Mouse (Mus musculus) macrophage (primary cell): Measurements from ENCODE around the gene Cpsf4l. TPM values are rescaled to one million over a fixed set of nuclear protein-coding genes. Genes with fewer than 3 reads are reported as not detected.
"Not testable (repeated sequence)": the region's sequence is repeated elsewhere in the genome, so short reads cannot be mapped to it uniquely, and the experiment has no call there.

ENCODE experiments used
- H3K27ac ChIP-seq: fragments of 350-480 bp; formaldehyde crosslinking; 2 replicates; pipeline ENCODE4 v1.9.0; 2021
- H3K36me3 ChIP-seq: fragments of 350-480 bp; formaldehyde crosslinking; 2 replicates; pipeline ENCODE4 v1.9.0; 2021; ENCODE audit errors: inconsistent target
- H3K4me3 ChIP-seq: fragments of 350-480 bp; formaldehyde crosslinking; 2 replicates; pipeline ENCODE4 v1.9.0; 2021; ENCODE audit errors: inconsistent target
- H3K79me2 ChIP-seq: fragments of 350-480 bp; formaldehyde crosslinking; 2 replicates; pipeline ENCODE4 v1.9.0; 2021; ENCODE audit errors: inconsistent target
- WGBS: methylation state at CpG from one replicate; pipeline ENCODE4 v1.1.7; 2026; ENCODE audit warnings: inconsistent platforms; ENCODE audit not compliant: missing documents; 5-methylcytosine and 5-hydroxymethylcytosine counted together
- polyA plus RNA-seq: library from polyadenylated mRNA; stranded (reverse); fragments of 250-400 nt; gene quantifications from 3 replicates; pipeline ENCODE4 v1.2.4, GENCODE M21; 2018; ENCODE audit warnings: inconsistent platforms

The Cpsf4l gene
- polyA plus RNA-seq, 1 experiment from 2014 or later: not detected

GRCm38 (mm10) chr11:113677378-113677777 lies 32.4 kb downstream of the Cpsf4l start:
- H3K79me2 ChIP-seq: peaks cover 100% of the 10 kb centered on the region
- H3K27ac ChIP-seq: no peak overlapping the region
- 100% methylated on average over 2 of the region's 2 CpGs for WGBS
- no peak overlapping the region for H3K4me3 ChIP-seq
- peaks cover 25% of the 10 kb centered on the region; the same call in 1 of the 2 replicates for H3K36me3 ChIP-seq

DNA sequence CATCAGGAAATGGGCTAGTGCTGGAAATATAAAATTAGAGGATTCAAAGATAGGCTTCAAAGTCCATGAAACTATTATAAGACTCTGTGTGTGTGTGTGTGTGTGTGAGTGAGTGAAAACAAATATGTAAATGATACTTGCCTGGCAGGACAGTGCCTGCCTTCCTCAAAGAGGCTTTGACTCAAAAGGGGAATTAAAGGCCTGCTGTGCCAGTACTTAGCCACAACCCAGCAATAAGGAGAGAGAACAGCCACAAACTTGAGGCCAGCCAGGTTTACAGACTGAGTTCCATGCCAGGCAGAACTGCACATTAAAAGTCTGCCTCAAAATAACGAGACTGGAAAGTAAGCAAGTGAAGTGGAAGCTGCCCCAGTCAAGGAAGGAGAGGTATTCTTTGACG lies 33.0 kb downstream of the Cpsf4l start:
- peaks cover 25% of the 10 kb centered on the region; the same call in 1 of the 2 replicates for H3K36me3 ChIP-seq
- WGBS: 66% methylated on average over 2 of the region's 2 CpGs
- no peak overlapping the region for H3K27ac ChIP-seq
- peaks cover 100% of the 10 kb centered on the region for H3K79me2 ChIP-seq
- no peak overlapping the region for H3K4me3 ChIP-seq

- Histone ChIP-seq H3K79me2 (peaks cover 100% of the 10 kb centered on the region), H3K27ac (no peak overlapping the region), H3K4me3 (no peak overlapping the region), H3K36me3 (peaks cover 25% of the 10 kb centered on the region; the same call in 1 of the 2 replicates)
- WGBS: 99% methylated on average over 5 of the region's 5 CpGs
Measured at GRCm38 (mm10) chr11:113674595-113674994, 35.2 kb downstream of the Cpsf4l start.

DNA sequence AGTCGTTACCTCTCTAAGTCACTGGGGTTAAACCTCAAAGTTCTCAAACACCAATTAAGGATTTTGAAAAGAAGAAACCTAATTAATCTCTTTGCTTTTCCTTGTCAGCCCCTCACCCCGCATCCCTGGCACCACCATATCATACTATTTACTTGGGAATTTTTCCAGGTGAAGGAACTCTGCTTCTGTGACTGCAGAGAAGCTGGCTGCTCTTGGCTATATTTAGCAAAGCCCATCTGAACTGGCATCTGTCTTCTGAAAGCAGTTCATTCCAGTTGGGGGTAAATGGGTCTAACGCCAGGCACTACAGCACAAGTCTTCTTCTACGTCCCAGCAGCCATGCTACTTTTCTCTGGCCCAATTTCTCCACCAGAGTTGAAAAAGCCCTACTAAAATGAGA lies 36.2 kb downstream of the Cpsf4l start:
- WGBS: 97% methylated on average over 4 of the region's 4 CpGs
- H3K36me3 ChIP-seq: peaks cover 25% of the 10 kb centered on the region; the same call in 1 of the 2 replicates

GRCm38 (mm10) chr11:113669711-113670110 lies 40.1 kb downstream of the Cpsf4l start:
- no peak overlapping the region for H3K27ac ChIP-seq
- WGBS: 69% methylated on average over 3 of the region's 4 CpGs
- H3K36me3 ChIP-seq: peaks cover 20% of the 10 kb centered on the region; the same call in 1 of the 2 replicates
- H3K4me3 ChIP-seq: no peak overlapping the region
- peaks cover 100% of the 10 kb centered on the region for H3K79me2 ChIP-seq

More for the DNA sequence above, 36.2 kb downstream of the Cpsf4l start:
- Histone ChIP-seq H3K4me3 (no peak overlapping the region), H3K79me2 (peaks cover 100% of the 10 kb centered on the region), H3K27ac (no peak overlapping the region)

DNA sequence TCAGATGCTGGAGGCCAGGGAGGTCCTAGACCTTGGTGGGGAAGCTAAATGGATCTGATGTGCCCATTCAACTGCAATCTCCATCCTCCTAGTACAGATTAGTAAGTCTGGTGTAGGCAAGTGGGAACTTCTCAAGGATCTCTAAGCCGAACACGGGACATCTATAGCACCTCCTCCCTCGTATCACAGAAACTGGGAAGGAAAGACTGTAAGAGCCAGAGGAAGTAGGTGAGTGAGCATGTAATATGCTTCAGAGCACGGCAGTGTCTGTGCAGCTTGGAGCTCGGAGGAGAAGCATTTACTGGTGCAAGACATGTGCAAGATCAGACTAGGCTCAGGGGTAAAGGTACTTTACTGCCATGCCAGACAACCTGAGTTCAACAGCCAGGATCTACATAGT lies 41.0 kb downstream of the Cpsf4l start:
- H3K79me2 ChIP-seq: peaks cover 100% of the 10 kb centered on the region
- H3K36me3 ChIP-seq: peaks cover 14% of the 10 kb centered on the region; the same call in 1 of the 2 replicates
- no peak overlapping the region for H3K27ac ChIP-seq
- WGBS: 51% methylated on average over 5 of the region's 5 CpGs
- H3K4me3 ChIP-seq: no peak overlapping the region

GRCm38 (mm10) chr11:113667704-113668103 lies 42.1 kb downstream of the Cpsf4l start:
- Histone ChIP-seq H3K4me3 (no peak overlapping the region), H3K27ac (no peak overlapping the region), H3K79me2 (peaks cover 98% of the 10 kb centered on the region), H3K36me3 (peaks cover 4% of the 10 kb centered on the region)
- 76% methylated on average over 3 of the region's 4 CpGs for WGBS

DNA sequence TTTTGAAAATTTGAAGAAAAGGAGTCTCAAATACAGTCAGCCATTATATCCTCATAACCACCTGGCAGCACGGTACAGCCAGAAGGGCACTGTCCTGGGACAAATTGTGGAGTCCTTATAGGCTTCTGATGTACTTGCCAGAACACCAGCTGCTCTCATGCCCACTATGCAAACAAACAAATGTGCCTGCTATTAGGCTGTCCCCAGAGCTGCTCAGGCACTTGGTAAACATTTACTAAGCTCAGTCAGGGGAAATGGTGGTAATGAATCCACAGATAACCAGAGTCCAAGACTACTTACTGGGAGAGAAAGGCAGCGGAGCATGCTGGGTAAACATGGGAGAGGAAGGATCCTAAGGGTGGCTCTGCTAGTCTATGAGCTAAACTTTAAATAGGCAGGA lies 42.7 kb downstream of the Cpsf4l start:
- peaks cover 9% of the 10 kb centered on the region for H3K36me3 ChIP-seq
- 100% methylated on average over 2 of the region's 2 CpGs for WGBS

DNA sequence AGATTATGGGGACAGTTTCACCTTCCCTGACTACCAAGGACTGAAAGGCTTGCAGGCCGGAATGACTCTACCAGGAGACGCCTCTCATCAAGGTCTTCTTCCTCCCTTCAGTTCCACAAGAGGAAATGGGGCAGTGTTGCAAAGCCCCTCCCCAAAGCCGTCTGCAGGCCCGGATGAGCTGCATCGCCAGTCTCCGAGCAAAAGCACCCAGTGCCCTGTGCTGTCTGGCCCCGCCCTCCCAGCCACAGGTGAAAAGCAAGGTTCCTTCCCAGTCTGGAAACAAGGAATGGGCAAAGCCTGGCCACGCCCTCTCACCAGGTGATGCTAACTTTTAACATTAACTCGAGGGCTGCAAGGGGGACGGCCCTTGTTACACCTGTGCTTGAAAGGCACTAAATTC lies 43.2 kb downstream of the Cpsf4l start:
- H3K4me3 ChIP-seq: no peak overlapping the region
- peaks cover 14% of the 10 kb centered on the region for H3K36me3 ChIP-seq

More for the DNA sequence above, 42.7 kb downstream of the Cpsf4l start:
- Histone ChIP-seq H3K79me2 (peaks cover 94% of the 10 kb centered on the region), H3K27ac (no peak overlapping the region), H3K4me3 (no peak overlapping the region)

DNA sequence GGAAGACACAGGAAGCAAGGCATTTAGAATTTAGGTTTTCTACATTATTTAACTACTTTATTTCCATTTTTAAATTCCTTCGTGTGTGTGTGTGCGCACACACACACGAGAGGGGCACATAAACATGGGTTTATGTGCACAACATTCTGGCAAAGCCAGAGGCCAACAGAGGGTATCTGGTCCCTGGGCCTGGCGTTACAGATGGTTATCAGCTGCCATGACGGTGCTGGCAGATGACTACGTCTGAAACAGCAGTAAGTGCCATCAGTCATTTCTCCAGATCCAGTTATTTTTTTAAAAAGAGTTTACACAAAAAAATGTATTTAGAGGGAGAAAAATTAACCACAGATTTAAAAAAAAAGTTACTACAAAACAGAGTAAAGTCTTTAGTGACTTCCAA lies 43.6 kb downstream of the Cpsf4l start:
- Histone ChIP-seq H3K79me2 (peaks cover 90% of the 10 kb centered on the region), H3K36me3 (peaks cover 18% of the 10 kb centered on the region), H3K4me3 (no peak overlapping the region), H3K27ac (no peak overlapping the region)
- WGBS: 73% methylated on average over 6 of the region's 6 CpGs

More for the DNA sequence above, 43.2 kb downstream of the Cpsf4l start:
- 34% methylated on average over 9 of the region's 10 CpGs for WGBS
- peaks cover 94% of the 10 kb centered on the region for H3K79me2 ChIP-seq
- no peak overlapping the region for H3K27ac ChIP-seq

GRCm38 (mm10) chr11:113664279-113664678 lies 45.5 kb downstream of the Cpsf4l start:
- 85% methylated on average over 2 of the region's 2 CpGs for WGBS
- H3K36me3 ChIP-seq: peaks cover 23% of the 10 kb centered on the region
- H3K27ac ChIP-seq: no peak overlapping the region
- peaks cover 71% of the 10 kb centered on the region for H3K79me2 ChIP-seq
- no peak overlapping the region for H3K4me3 ChIP-seq

DNA sequence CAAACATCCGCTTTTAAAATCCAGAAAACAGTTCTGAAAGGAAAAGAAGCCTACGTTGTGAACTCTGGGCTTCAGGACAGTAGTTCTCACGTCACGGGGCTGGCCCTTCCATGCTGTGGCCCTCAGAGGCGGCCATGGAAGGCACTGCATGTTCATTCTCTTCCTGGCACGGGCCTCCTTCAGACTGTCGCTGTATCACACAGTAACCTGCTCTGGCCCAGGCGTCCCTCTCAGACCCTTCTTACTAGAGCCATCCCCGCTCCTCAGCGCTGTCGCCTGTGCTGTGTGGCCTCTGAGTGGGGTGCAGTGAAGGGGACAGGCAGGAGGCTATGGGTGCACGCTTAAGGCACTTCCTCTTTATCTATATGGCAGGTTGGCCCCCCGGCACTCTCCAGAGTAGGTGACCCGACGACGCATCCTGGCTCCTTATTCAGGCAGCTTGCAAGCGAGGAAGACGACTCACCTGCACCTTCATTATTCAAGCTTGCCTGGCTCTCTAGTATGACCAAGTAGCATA lies 47.9 kb downstream of the Cpsf4l start:
- H3K27ac ChIP-seq: no peak overlapping the region
- WGBS: 84% methylated on average over 17 of the region's 18 CpGs
- H3K79me2 ChIP-seq: peaks cover 47% of the 10 kb centered on the region
- H3K36me3 ChIP-seq: peaks cover 46% of the 10 kb centered on the region
- no peak overlapping the region for H3K4me3 ChIP-seq

- peaks cover 38% of the 10 kb centered on the region for H3K79me2 ChIP-seq
- H3K4me3 ChIP-seq: no peak overlapping the region
- WGBS: 41% methylated on average over 11 of the region's 11 CpGs
- peaks cover 56% of the 10 kb centered on the region for H3K36me3 ChIP-seq
- H3K27ac ChIP-seq: no peak overlapping the region
Measured at GRCm38 (mm10) chr11:113660940-113661339, 48.9 kb downstream of the Cpsf4l start.

DNA sequence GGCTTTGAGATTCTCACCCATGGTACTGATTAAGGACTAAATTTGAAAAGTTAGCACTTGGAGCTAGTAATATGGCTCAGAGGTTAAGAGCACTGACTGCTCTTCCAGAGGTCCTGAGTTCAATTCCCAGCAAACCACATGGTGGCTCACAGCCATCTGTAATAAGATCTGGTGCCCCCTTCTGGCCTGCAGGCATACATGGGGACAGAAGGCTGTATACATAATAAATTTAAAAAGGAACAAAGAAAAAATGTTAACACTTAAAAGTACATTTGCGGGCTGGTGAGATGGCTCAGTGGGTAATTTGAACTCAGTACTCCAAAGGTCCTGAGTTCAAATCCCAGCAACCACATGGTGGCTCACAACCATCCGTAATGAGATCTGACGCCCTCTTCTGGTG lies 49.6 kb downstream of the Cpsf4l start:
- peaks cover 58% of the 10 kb centered on the region for H3K36me3 ChIP-seq
- WGBS: 100% methylated on average over 1 of the region's 3 CpGs
- not testable (repeated sequence) for H3K27ac ChIP-seq, H3K4me3 ChIP-seq
- peaks cover 30% of the 10 kb centered on the region for H3K79me2 ChIP-seq

DNA sequence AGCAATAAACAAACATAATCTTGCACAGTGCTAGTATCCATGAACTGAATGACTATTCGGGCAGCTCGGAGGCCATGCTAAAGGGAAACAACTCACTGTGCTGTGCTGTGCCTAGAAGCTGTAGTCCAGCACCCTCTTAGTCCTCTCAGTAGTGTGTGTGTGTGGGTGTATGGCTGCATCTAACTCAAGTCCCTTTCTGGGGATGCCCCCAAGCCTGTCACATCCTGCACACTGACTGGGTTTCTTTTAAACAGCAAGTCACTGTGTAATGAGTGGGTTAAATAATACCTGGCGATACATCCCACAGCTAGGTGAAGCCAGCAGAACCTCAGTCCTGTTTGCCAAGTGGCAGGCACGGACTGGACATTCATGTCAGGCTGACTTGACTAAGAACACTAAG lies 51.1 kb downstream of the Cpsf4l start:
- Histone ChIP-seq H3K4me3 (no peak overlapping the region), H3K36me3 (peaks cover 73% of the 10 kb centered on the region), H3K79me2 (peaks cover 16% of the 10 kb centered on the region; the same call in 1 of the 2 replicates), H3K27ac (no peak overlapping the region)
- WGBS: 91% methylated on average over 4 of the region's 4 CpGs

DNA sequence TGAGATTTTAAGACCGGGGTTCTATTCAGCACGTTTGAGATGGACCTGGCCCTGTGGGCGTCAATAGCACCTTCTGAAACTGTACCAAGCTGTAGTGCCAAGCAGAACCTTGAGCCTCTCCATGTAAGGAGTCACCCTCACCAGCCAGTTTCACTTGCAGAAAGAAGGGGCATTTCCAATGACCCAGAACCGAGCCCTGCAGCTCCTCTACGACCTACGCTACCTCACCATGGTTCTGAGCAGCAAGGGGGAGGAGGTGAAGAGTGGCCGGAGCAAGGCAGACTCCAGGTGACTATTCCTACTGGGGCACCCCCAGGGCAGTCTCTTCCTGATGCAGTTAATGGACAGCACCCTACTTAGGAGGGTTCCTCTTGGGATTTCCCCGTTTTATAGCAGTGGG lies 51.5 kb downstream of the Cpsf4l start:
- peaks cover 77% of the 10 kb centered on the region for H3K36me3 ChIP-seq
- H3K27ac ChIP-seq: no peak overlapping the region
- H3K4me3 ChIP-seq: no peak overlapping the region
- peaks cover 11% of the 10 kb centered on the region; the same call in 1 of the 2 replicates for H3K79me2 ChIP-seq
- 87% methylated on average over 8 of the region's 8 CpGs for WGBS
